In genomic region chrX:38249640-38250351, GRCm38 (mm10) we compare ENCODE assay signal across 8 mouse cellular contexts. TPM values are rescaled to one million over a fixed set of nuclear protein-coding genes. Genes with fewer than 3 reads are reported as not detected.
A peak's percentile ranks its signal among the peaks of the same experiment; 100 is the strongest.
DNase-seq lines count a peak whose midpoint lies in the region; ATAC-seq and TF ChIP-seq lines count a peak whose summit lies in the region.

No protein-coding gene starts in this region.

- no peak for TF ChIP-seq POLR2A in MEL (IDR thresholded peaks at IDR 0.05; ENCODE audit: control insufficient read depth in 1 of 2, insufficient read depth in 1 of 2, low read depth in 1 of 2, low read length in 2 of 2, poor library complexity in 1 of 2)

- H3K4me1 ChIP-seq in MEL (ENCODE audit: control insufficient read depth in 1 of 2, insufficient read depth in 2 of 2, low read length in 2 of 2): no peaks in the 10 kb centered on the region
- no peaks in the 10 kb centered on the region for H3K4me1 ChIP-seq in neural tube, embryonic 14.5 days (ENCODE audit: control insufficient read depth, insufficient read depth, low read length)

- TF ChIP-seq CTCF in C2C12 (IDR thresholded peaks at IDR 0.05; ENCODE audit: control insufficient read depth, insufficient read depth, insufficient read length) (peak; percentile 16), MEL (IDR thresholded peaks at IDR 0.05 in 2 of 3, conservative IDR thresholded peaks at IDR 0.05 in 1 of 3; ENCODE audit: control insufficient read depth in 1 of 3, insufficient read depth in 1 of 3, low read depth in 2 of 3, low read length in 3 of 3, poor library complexity in 1 of 3, severe bottlenecking in 1 of 3) (peak; percentile 53 to 75 (median 61))

- H3K4me2 ChIP-seq in neural tube, embryonic 14.5 days (ENCODE audit: low read depth, low read length): peak overlapping the region; percentile 56

- no peak overlapping the region for H3ac ChIP-seq in C2C12 (ENCODE audit: control insufficient read depth, insufficient read length, low read depth)

- H3K27me3 ChIP-seq in C2C12 (ENCODE audit: control insufficient read depth, insufficient read depth, insufficient read length): no peaks in the 10 kb centered on the region
- no peaks in the 10 kb centered on the region; a peak in 1 of 4 replicates for H3K27me3 ChIP-seq in MEL (ENCODE audit: control insufficient read depth in 1 of 2, insufficient read depth in 2 of 2, low read length in 2 of 2)
- H3K27me3 ChIP-seq in neural tube, embryonic 14.5 days (ENCODE audit: control insufficient read depth, insufficient read depth, low read length): no peaks in the 10 kb centered on the region

- peak; percentile 30 for DNase-seq in MEL (ENCODE audit: low read depth, low spot score)
- DNase-seq in cerebellum, postnatal 25 days: peak; percentile 44 to 62
- peak; percentile 37 for DNase-seq in gastrocnemius, postnatal 14 days
- DNase-seq in kidney, adult 9 months: peak; percentile 34
- peak; percentile 14 to 42 for DNase-seq in lung, adult 18-20 months
- DNase-seq in spleen, postnatal 36 days (ENCODE audit: low spot score in 2 of 2): no peak

- TF ChIP-seq RAD21 in MEL (IDR thresholded peaks at IDR 0.05; ENCODE audit: low read depth, low read length): peak; percentile 69

- H3K4me3 ChIP-seq in C2C12 (ENCODE audit: insufficient read depth, poor library complexity, severe bottlenecking): no peak overlapping the region
- H3K4me3 ChIP-seq in MEL (ENCODE audit: control insufficient read depth in 1 of 2, insufficient read depth in 1 of 2, low read depth in 2 of 2, low read length in 2 of 2): no peak overlapping the region
- peak overlapping the region; percentile 27; the same call in 1 of the 2 replicates for H3K4me3 ChIP-seq in neural tube, embryonic 14.5 days (ENCODE audit: low read depth, low read length)

- no peak; the same call in 1 of the 2 replicates for ATAC-seq in neural tube, embryonic 14.5 days (ENCODE audit: low read depth)

- H3K79me3 ChIP-seq in C2C12 (ENCODE audit: low read depth): no peaks in the 10 kb centered on the region

- intact Hi-C loops in gastrocnemius, postnatal 14 days (cut with DNase I; ENCODE audit: low total_unique reads): no loop called here

- H3K9ac ChIP-seq in MEL (ENCODE audit: control insufficient read depth, low read depth, low read length, poor library complexity, severe bottlenecking): no peak overlapping the region
- H3K9ac ChIP-seq in neural tube, embryonic 14.5 days (replicated peaks; ENCODE audit: low read depth, low read length): no peak overlapping the region

- H3K27ac ChIP-seq in MEL (ENCODE audit: control insufficient read depth, low read depth, low read length): no peak overlapping the region
- no peak overlapping the region for H3K27ac ChIP-seq in neural tube, embryonic 14.5 days (ENCODE audit: low read depth, low read length)

- H3K36me3 ChIP-seq in C2C12 (ENCODE audit: control insufficient read depth, insufficient read depth): no peaks in the 10 kb centered on the region
- no peaks in the 10 kb centered on the region for H3K36me3 ChIP-seq in MEL (ENCODE audit: control insufficient read depth in 1 of 2, insufficient read depth in 2 of 2, low read length in 2 of 2)
- H3K36me3 ChIP-seq in neural tube, embryonic 14.5 days (ENCODE audit: control insufficient read depth, insufficient read depth, low read length): no peaks in the 10 kb centered on the region

- no peak for TF ChIP-seq EP300 in MEL (IDR thresholded peaks at IDR 0.05; ENCODE audit: low read depth in 1 of 2, low read length in 2 of 2)

- no peaks in the 10 kb centered on the region for H3K79me2 ChIP-seq in C2C12 (ENCODE audit: control insufficient read depth, insufficient read depth)
- no peaks in the 10 kb centered on the region for H3K79me2 ChIP-seq in MEL (ENCODE audit: control insufficient read depth, insufficient read depth, low read length, poor library complexity)

- 18% methylated on average over 16 of the region's 16 CpGs for WGBS in neural tube, embryonic 14.5 days

- no peaks in the 10 kb centered on the region for H3K9me3 ChIP-seq in MEL (replicated peaks; ENCODE audit: insufficient read depth, low read length)
- no peaks in the 10 kb centered on the region for H3K9me3 ChIP-seq in neural tube, embryonic 14.5 days (ENCODE audit: control insufficient read depth, low read length)

TF ChIP-seq in C2C12, 6 proteins besides CTCF, POLR2A, EP300 and RAD21:
- TF ChIP-seq MYOD1 (IDR thresholded peaks at IDR 0.05; ENCODE audit: control insufficient read depth, insufficient read length, low read depth): no peak
TF ChIP-seq in C2C12: peak in this region for 0.

TF ChIP-seq in MEL, 35 proteins besides CTCF, POLR2A, EP300 and RAD21:
- TF ChIP-seq USF1 (IDR thresholded peaks at IDR 0.05; ENCODE audit: low read depth, low read length) (no peak), UBTF (IDR thresholded peaks at IDR 0.05; ENCODE audit: borderline replicate concordance, insufficient read depth, low read depth, low read length) (no peak), ELF1 (IDR thresholded peaks at IDR 0.05; ENCODE audit: low read depth, low read length) (no peak), SMC3 (IDR thresholded peaks at IDR 0.05; ENCODE audit: low read depth, low read length) (peak; percentile 50), ZC3H11A (IDR thresholded peaks at IDR 0.05; ENCODE audit: low read depth, low read length) (peak; percentile 33), CHD2 (IDR thresholded peaks at IDR 0.05; ENCODE audit: low read length) (no peak), MYC (IDR thresholded peaks at IDR 0.05; ENCODE audit: low read depth, low read length) (no peak), NRF1 (IDR thresholded peaks at IDR 0.05; ENCODE audit: insufficient read depth, low read depth, low read length, poor library complexity, severe bottlenecking) (no peak), MYB (IDR thresholded peaks at IDR 0.05; ENCODE audit: low read depth, low read length) (no peak), HCFC1 (IDR thresholded peaks at IDR 0.05; ENCODE audit: low read depth, low read length) (no peak), KAT2A (conservative IDR thresholded peaks at IDR 0.05; ENCODE audit: low read depth, low read length) (no peak), GABPA (IDR thresholded peaks at IDR 0.05; ENCODE audit: low read depth, low read length) (no peak)

RNA-seq across cellular contexts. Expression of gene Tmem255a, which starts 2.4 kb away (rescaled TPM):
- polyA plus RNA-seq in C2C12 (2012; fragmentation: generic; extraction: Trizol) (0.06 TPM), MEL (2012; ENCODE audit: insufficient read depth in 1 of 2, insufficient read length in 2 of 2, low read depth in 1 of 2, low replicate concordance in 2 of 2, missing spikeins in 1 of 2) (not detected)
- 0.10 and 0.15 TPM in 2 replicates for total RNA-seq in MEL (2012; rRNA removed)
- total RNA-seq in gastrocnemius, postnatal 14 days (2021): 1 to 10 TPM; 2.8 to 4.4 TPM
- 65.1 and 66.9 TPM in 2 replicates for polyA plus RNA-seq in neural tube, embryonic 14.5 days (2014; fragmentation: Nextera tagmentation; extraction: Ambion mirVana)

Comparison
In these comparisons a context has a peak if more than half of its experiments do, and no peak if none do; other contexts are left out.
1. DNase-seq: peak in MEL (single experiment), cerebellum, postnatal 25 days (2 of 2), gastrocnemius, postnatal 14 days (single experiment), kidney, adult 9 months (single experiment) and lung, adult 18-20 months (2 of 2); none in spleen, postnatal 36 days (0 of 2).
2. RNA of gene Tmem255a, which starts 2.4 kb away (polyA plus RNA-seq): 65.1 to 66.9 TPM in neural tube, embryonic 14.5 days; 0.06 TPM in C2C12 (single experiment) and not detected in MEL; every median in the first group is over 10 times any median in the second.